Mouse (Mus musculus) kidney, postnatal 4 days (tissue): ENCODE results near the gene Unk.
"Not testable (repeated sequence)": the region's sequence is repeated elsewhere in the genome, so short reads cannot be mapped to it uniquely, and the experiment has no call there.

ENCODE experiments used
- DNase-seq, 2 experiments: peaks; one replicate each; pipeline ENCODE4 v3.0.0; 2021; ENCODE audit warnings: mixed read lengths in 2 of 2

The Unk gene

GRCm38 (mm10) chr11:116091591-116091990 is 61.5 kb downstream of the Unk start:
- DNase-seq = no peak

GRCm38 (mm10) chr11:116092959-116093358 is 62.8 kb downstream of the Unk start:
- not testable (repeated sequence) for DNase-seq

GRCm38 (mm10) chr11:116093771-116094565 is 63.8 kb downstream of the Unk start:
- no peak for DNase-seq

DNA sequence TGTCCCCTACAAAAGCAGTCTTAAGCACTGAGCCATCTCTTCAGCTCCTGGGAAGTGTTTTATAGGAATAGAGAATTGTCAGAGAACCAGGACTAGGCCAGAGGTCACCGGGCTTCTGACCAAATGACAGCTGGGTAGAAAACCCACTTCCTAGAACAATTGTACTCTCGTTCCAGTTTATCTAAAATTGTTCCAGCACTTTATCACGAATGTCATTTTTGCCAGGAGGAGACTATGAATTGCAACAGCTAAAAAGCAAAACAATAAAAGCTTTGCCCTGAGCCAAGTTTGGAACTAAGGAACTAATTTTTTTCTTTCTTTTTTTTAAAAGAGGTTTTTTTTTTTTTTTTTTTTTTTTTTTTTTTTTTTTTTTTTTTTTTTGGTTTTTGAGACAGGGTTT is 65.5 kb downstream of the Unk start:
- DNase-seq = peak in 1 of 2 experiments; percentile 65

DNA sequence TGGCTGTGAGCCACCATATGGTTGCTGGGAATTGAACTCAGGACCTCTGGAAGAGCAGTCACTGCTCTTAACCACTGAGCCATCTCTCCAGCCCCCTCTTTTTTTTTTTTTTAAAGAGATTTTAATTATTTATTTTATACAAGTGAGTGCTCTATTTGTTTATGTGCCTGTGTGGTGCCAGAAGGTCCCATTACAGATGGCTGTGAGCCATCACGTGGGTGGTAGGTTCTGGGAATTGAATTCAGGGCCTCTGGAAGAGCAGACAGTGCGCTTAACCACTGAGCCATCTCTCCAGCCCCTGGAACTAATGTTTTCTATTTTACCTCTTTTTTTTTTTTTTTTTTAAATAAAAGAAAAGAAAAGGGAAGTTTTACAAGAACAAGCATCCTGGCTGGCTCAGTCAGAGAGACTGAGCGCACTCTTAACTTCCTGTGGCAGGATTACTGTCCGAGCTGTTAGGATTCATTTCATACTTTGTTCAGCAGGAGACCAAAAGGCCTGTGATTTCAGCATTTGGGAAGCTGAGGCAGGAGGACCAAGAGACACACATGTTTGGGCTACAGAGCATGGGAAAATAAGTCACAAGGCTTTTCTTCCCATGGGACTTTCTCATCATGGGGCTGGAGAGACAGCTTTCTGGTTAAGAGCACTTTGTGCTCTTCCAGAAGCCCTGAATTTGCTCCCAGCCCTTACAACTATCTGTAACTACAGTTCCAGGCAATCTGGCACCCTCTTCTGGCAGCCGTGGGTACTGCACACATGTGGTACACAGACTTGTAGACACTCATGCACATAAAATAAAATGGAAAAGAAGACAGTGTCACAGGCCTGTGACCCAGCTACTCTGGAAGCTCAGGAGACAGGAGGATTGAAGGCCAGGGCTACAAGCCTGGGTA is 66.3 kb downstream of the Unk start:
- DNase-seq = peak; percentile 66 to 72

DNA sequence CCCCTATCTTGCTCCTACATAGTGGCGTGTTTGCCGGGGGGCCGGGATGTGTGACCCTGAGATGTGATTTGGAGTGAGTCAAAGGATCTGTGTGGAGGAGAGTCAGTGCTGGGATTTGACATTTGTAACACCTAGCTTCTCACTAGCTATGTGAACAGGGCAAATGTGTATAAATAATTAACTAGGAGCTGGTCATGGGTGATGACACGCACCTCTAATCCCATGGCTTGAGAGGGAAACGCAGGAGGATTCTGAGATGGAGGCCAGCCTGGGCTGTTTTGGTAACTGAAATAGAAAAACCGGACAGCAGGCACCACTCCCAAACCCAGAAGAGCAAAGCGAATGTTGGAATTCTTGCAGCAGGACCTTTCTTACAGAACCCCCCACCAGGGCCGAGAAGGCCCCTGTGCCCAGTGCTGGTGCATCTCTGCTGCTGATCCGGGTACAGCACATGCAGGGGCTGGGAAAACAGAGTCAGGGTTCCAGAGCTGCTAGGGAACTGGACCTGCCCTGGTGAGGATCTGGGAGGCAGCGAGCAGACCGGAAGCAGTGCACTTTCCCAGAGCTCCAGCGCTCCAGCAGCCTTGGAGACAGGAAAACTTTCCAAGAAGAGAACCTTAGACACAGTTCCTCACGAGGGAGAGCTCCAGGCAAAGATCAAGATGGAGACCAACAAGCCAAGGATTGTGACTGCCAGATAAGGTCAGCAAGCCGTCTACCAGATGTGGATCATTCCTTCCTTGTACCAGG is 68.8 kb downstream of the Unk start:
- DNase-seq = peak; percentile 52 to 68

DNA sequence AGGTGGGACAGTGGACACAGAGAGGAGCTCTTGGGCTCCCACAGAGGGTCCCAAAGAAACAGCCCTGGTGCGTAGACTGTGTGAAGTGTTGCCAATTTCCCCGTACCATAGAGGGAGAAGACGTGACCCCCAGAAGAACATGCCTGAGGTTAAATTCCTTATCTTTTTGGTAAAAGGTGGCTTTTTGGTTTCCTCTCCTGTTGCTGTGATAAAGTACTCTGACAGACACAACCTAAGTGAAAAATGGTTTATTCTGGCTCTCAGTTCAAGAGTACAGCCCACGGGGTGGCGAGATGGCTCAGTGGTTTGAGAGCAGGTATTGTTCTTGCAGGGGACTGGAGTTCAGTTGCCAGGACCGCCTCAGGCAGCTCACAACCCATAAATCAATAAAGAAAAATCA is 69.3 kb downstream of the Unk start:
- DNase-seq = no peak

DNA sequence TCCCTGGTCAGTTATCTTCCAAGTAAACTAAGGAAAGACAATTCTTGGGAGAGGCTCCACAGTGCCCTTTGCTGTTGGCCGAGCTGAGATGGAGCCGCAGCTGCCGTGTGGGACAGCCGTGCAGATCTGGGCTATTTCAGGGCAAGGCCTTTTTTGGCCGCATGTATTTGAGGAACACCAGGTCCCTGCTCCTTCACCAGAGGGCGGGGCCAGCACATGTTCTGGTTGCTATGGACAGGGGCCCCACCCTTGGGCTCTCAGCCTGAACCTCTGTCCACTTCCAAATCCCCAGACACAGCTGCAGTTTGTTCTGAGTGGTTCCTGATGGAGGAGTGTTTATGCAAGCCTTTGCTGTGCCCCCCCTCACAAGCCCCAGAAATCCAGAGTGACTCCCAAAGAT is 70.3 kb downstream of the Unk start:
- DNase-seq = peak; percentile 57 to 68

DNA sequence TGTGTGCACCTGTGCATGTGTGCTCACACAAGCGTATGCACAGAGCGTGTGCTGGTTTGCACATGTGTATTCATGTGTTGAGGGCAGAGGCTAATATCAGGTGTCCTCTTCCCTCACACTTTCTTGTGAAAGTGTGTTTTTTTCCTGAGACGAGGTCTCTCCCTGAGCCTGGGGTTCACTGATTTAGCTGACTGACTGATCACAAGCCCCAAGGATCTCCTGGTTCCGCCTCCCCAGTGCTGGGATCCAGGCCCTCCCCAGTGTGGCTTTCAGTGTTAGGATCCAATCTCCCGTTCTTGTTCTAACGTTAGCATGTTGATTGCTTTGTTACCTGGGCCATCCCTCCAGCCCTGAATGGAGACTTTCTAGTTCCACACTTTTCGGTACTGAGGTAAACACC is 70.7 kb downstream of the Unk start:
- no peak for DNase-seq

DNA sequence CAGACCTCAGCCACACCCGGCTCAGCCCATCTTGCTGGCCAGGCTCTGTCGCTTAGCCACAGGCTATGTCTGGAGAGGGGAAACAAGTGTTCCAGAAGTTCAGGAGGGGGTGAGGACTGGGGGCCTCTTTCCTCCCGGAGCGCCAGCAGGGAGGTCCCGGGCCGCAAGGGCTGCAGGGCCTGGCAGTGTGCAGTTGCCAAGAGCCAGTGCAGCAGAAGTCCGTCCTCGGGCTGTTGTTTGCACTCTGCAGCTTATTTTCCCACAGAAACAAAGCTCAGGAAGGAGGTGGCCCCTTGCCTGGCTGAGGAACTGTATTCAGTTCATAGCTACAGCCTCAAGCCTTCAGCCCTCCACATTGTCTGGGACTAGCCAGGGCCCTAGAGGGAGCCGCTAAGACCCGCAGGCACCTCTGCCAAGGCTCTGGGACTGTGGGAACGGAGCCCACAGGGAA is 71.8 kb downstream of the Unk start:
- peak; percentile 55 to 67 for DNase-seq

GRCm38 (mm10) chr11:116102472-116102871 is 72.3 kb downstream of the Unk start:
- no peak for DNase-seq

DNA sequence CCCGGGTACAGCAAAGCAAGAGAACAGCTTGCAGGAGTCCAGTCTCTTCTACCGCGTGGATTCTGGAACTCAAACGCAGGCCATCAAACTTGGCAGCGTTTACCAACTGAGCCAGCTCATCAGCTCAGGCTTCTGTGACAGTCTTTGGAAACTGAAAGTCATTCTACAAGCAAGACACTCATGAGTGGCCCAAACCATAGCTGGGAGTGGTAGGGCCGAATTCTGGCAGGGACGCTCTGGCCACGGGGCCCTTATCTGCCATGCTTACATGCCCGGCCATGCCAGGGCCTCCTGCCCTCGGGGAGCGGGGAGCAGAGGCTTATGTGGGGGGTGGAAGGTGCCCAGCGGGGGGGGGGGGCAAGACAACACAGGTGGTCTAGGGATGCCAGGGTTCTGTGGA is 73.5 kb downstream of the Unk start:
- DNase-seq = no peak

- peak; percentile 69 to 75 for DNase-seq
Observed at GRCm38 (mm10) chr11:116104006-116104646, 74.0 kb downstream of the Unk start.

DNA sequence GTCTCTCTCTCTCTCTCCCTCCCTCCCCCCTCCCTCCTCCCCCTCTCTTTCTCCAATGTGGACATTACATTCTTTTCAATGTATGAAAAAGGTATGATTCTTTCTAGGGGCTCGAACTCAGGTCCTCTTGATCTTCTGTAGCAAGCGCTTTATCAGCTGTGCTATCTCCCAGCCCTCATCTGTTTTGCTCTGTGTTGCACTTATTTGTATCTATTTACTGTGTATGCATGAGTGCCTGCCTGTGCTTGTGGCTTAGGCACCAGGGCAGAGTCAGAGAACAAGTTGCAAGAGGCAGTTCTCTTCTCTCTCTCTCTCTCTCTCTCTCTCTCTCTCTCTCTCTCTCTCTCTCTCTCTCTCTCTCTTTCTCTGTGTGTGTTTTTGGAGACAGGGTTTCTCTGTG is 74.9 kb downstream of the Unk start:
- DNase-seq = no peak

DNA sequence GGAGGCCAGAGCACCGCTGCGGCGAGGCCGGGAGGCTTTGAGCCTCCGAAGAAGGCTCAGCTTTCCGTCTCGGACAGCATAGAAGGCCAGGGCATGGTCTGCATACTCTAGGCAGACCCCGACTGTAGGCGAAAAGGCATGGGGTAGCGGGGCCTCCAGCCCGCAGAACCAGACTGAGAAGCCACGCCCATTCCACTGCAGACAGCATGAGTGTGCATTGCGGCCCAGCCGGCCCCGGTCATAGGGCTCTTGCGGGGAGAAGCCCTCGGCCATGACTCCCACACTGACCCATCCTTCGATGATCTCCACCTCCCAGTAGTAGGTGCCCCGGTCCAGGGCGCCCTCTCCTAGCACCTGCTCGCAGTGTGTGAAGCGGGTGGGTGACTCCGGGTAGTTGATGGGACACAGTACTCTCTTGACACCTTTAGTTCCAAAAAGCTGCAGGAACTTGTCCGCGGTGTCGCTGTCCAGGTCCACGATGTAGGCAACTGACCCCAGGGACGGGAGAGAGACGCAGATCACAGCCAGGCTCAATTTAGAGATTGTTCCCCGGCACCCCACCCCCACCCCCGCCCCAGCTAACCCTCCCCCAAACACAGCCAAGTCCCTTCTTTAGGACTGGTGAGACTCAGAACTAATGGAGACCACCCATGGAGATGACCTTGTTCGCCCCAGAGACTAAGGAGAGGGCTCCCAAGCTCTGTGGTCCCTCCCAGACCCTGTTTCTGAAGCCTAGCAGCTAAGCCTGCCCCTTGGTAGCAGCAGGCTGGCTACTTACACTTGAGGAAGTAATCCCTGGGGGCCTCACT is 76.2 kb downstream of the Unk start:
- DNase-seq = peak; percentile 51 to 64

- peak; percentile 52 to 66 for DNase-seq
Observed at GRCm38 (mm10) chr11:116106963-116107776, 77.0 kb downstream of the Unk start.

DNA sequence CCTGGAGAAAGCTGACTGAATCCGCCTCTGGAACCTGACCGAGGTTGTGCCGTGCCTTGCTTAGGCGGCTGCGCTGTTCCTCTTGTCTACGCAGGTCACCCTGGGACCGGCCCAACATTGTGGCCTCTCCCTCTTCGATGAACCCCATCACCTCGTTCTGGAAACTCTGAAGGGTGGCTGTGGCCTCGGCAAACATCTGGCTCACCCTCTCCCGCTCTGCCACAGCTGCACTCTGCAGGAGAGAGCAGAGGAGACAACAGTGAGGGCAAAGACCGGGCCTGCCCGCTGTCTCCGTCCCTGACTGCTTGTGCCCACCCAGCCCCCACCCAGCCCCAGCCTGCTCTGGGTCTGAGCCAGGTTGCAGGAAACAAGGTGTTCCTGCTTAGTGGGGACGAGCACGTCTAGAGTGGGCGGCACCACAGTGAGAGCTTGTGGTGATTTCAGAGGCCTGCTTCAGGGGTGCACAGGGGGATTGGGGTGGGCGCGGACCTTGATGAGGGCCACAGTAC is 77.7 kb downstream of the Unk start:
- peak; percentile 41 to 58 for DNase-seq

DNA sequence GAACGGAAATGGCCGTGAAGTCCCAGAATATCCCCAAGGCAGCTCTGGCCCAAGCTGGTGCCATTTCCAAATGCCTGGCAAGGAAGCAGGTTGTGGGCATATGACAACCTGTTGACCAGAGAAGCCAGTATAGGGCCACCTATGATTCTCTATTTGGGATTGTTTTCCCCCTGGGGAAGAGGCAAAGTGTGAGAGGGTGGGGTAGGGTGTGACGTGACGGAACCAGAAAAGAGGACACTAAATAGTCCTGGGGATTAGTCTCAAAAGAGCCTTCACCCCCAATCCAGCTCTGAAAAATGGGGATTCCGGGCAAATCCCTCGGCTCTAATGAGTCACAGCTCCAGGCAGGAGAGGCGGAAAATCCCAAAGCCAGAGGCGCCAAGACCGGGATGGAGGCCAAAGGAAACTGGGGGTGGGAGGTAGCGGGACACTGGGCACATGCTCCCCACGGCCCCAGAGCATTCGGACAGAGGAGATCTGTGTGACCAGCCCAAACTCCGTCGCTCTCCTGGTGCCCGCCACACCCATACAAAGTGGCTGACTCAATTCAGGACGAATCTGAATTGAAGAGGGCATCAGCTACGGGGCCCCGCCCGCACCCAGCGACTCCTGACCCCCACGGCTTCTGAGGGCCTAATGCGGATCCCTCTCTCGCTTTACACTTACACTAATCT is 78.5 kb downstream of the Unk start:
- peak; percentile 61 to 67 for DNase-seq

DNA sequence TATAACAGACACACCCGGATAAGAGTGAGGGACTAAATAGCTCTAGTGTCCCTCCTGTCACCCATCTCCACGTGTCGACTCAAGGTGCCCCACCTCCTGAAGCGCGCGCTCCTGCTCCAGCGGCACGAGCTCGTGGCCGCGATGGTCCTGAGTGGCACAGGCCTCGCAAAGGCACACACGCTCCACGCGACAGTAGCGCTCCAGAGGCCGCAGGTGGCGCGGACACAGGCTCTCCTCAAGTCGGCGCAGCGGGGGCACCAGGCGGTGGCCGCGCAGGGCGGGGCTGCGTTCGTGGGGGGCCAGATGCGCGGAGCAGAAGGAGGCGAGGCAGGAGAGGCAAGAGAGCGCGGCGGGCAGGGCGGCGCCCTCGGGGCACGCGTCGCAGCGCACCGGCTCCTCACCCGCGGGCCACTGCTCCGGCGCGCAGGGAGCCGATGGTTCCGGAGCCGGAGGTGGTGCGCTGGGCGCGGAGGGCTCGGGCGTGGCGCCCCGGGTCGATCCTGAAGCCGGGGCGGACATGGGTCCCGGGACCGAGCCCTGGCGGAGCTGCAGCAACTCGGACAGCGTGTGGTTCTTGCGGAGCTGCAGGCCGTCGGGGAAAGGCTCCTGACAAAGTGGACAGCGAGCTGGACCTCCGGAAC is 79.4 kb downstream of the Unk start:
- peak; percentile 60 to 74 for DNase-seq
